Mouse (Mus musculus): ENCODE results near the gene Usp21. TPM values are rescaled to one million over a fixed set of nuclear protein-coding genes. Genes with fewer than 3 reads are reported as not detected.
A peak's percentile ranks its signal among the peaks of the same experiment; 100 is the strongest.
"Not testable (repeated sequence)": the region's sequence is repeated elsewhere in the genome, so short reads cannot be mapped to it uniquely, and the experiment has no call there.

Usp21 gene
- polyA plus RNA-seq, 1 experiment, result 47.8 TPM

GRCm38 (mm10) chr1:171248386-171249226 is 39.2 kb downstream of the Usp21 start:
- H3K27ac ChIP-seq (ENCODE audit: insufficient read depth, low read depth, low read length), result peak overlapping the region; percentile 15

DNA sequence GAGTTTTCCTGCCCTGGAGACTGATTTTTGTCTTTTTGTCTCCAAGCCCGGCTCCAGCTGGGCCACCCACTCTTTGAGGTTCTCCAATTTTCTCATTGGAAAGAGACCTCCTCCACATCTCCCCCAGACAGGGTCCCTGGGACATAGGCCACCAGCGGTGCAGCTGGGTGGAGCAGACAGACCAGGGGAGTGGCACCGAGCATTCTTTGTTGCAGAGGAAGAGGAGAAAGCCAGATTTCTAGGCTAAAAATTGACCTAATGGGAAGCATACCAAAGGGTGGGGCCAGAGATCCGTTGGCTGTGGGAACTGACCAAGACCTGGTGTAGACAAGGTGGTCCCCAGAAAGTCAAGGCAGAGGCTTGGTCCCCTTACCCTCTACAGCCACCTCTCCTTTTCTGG is 39.9 kb downstream of the Usp21 start:
- Histone ChIP-seq H3K4me3 (ENCODE audit: insufficient read depth, low read depth, low read length) (no peak overlapping the region; the same call in 1 of the 2 replicates), H3K36me3 (ENCODE audit: control insufficient read depth, insufficient read depth, low read length) (no peaks in the 10 kb centered on the region; the same call in 1 of the 2 replicates), H3K27me3 (replicated peaks; ENCODE audit: control insufficient read depth, insufficient read depth, low read length) (no peaks in the 10 kb centered on the region), H3K4me1 (ENCODE audit: control insufficient read depth, insufficient read depth, low read length) (peaks cover 6% of the 10 kb centered on the region; the same call in 1 of the 2 replicates), H3K27ac (ENCODE audit: insufficient read depth, low read depth, low read length) (peak overlapping the region; percentile 77)
- no peak for DNase-seq
- TF ChIP-seq POLR2A (IDR thresholded peaks at IDR 0.05; ENCODE audit: low read depth, low read length) (no peak), CTCF (conservative IDR thresholded peaks at IDR 0.05; ENCODE audit: insufficient read depth, insufficient read length, low read depth, low read length) (no peak)
- 13% methylated on average over 4 of the region's 4 CpGs for WGBS

More at GRCm38 (mm10) chr1:171248386-171249226, 39.2 kb downstream of the Usp21 start:
- no peak overlapping the region for H3K4me3 ChIP-seq (ENCODE audit: insufficient read depth, low read depth, low read length)
- TF ChIP-seq POLR2A (IDR thresholded peaks at IDR 0.05; ENCODE audit: low read depth, low read length), result no peak
- no peak for TF ChIP-seq CTCF (conservative IDR thresholded peaks at IDR 0.05; ENCODE audit: insufficient read depth, insufficient read length, low read depth, low read length)
- no peak for DNase-seq
- no peaks in the 10 kb centered on the region; the same call in 1 of the 2 replicates for H3K36me3 ChIP-seq (ENCODE audit: control insufficient read depth, insufficient read depth, low read length)
- WGBS, result 50% methylated on average over 3 of the region's 3 CpGs
- peaks cover 6% of the 10 kb centered on the region; the same call in 1 of the 2 replicates for H3K4me1 ChIP-seq (ENCODE audit: control insufficient read depth, insufficient read depth, low read length)
- no peaks in the 10 kb centered on the region for H3K27me3 ChIP-seq (replicated peaks; ENCODE audit: control insufficient read depth, insufficient read depth, low read length)

DNA sequence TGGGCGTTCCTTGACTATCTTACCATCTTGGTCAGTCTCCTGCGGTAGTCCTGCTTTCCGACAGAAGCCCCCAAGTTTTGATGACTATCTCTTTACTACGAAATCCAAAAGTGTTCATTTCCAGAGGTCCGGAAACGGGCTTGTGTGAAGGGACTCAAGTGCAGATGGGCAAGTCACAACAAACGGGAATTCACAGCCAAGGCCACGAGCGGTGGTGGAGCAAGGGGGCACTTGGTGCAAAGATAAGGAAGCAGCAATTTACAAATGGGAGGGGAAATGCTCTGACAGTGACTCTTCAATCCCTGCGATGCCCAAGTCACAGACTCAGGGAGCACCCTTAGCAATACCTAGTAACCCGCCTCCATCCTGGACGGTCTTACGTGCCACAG is 40.3 kb downstream of the Usp21 start:
- no peak for DNase-seq
- Histone ChIP-seq H3K27me3 (replicated peaks; ENCODE audit: control insufficient read depth, insufficient read depth, low read length) (no peaks in the 10 kb centered on the region), H3K4me1 (ENCODE audit: control insufficient read depth, insufficient read depth, low read length) (peaks cover 6% of the 10 kb centered on the region; the same call in 1 of the 2 replicates), H3K4me3 (ENCODE audit: insufficient read depth, low read depth, low read length) (peak overlapping the region; percentile 40), H3K27ac (ENCODE audit: insufficient read depth, low read depth, low read length) (peak overlapping the region; percentile 77), H3K36me3 (ENCODE audit: control insufficient read depth, insufficient read depth, low read length) (no peaks in the 10 kb centered on the region; the same call in 1 of the 2 replicates)
- WGBS, result 9% methylated on average over 13 of the region's 13 CpGs
- TF ChIP-seq POLR2A (IDR thresholded peaks at IDR 0.05; ENCODE audit: low read depth, low read length) (no peak), CTCF (conservative IDR thresholded peaks at IDR 0.05; ENCODE audit: insufficient read depth, insufficient read length, low read depth, low read length) (no peak)

GRCm38 (mm10) chr1:171246709-171247452 is 40.9 kb downstream of the Usp21 start:
- TF ChIP-seq POLR2A (IDR thresholded peaks at IDR 0.05; ENCODE audit: low read depth, low read length) (peak; percentile 82), CTCF (conservative IDR thresholded peaks at IDR 0.05; ENCODE audit: insufficient read depth, insufficient read length, low read depth, low read length) (peak; percentile 84)
- Histone ChIP-seq H3K4me1 (ENCODE audit: control insufficient read depth, insufficient read depth, low read length) (peaks cover 6% of the 10 kb centered on the region; the same call in 1 of the 2 replicates), H3K27me3 (replicated peaks; ENCODE audit: control insufficient read depth, insufficient read depth, low read length) (no peaks in the 10 kb centered on the region), H3K4me3 (ENCODE audit: insufficient read depth, low read depth, low read length) (peak overlapping the region; percentile 79), H3K27ac (ENCODE audit: insufficient read depth, low read depth, low read length) (peak overlapping the region; percentile 96), H3K36me3 (ENCODE audit: control insufficient read depth, insufficient read depth, low read length) (no peaks in the 10 kb centered on the region; the same call in 1 of the 2 replicates)
- DNase-seq, result peak; percentile 99
- WGBS, result under 1% methylated on average over 41 of the region's 41 CpGs

DNA sequence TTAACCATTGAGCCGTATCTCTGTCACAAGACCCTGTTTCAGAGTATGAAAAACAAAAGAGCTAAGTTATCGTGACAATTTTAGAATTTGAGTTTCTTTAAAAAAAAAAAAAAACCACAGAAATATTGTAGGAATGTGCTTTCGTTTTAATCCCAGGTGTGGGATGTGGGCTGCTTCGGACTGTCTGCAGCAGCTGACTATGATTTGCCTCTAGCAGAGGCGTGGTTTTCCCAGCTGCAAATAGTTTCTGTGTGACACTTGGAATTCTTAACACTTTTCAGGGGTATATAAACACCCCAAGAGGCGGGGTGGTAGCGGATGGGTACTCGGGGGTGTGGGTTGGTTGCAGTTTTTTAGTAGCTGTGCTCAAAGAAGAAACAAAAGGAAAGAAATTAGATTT is 42.4 kb downstream of the Usp21 start:
- H3K27ac ChIP-seq (ENCODE audit: insufficient read depth, low read depth, low read length), result no peak overlapping the region
- WGBS, result 79% methylated on average over 8 of the region's 8 CpGs
- no peak overlapping the region for H3K4me3 ChIP-seq (ENCODE audit: insufficient read depth, low read depth, low read length)
- H3K36me3 ChIP-seq (ENCODE audit: control insufficient read depth, insufficient read depth, low read length), result peaks cover 2% of the 10 kb centered on the region
- H3K4me1 ChIP-seq (ENCODE audit: control insufficient read depth, insufficient read depth, low read length), result peaks cover 6% of the 10 kb centered on the region; the same call in 1 of the 2 replicates
- TF ChIP-seq POLR2A (IDR thresholded peaks at IDR 0.05; ENCODE audit: low read depth, low read length) (no peak), CTCF (conservative IDR thresholded peaks at IDR 0.05; ENCODE audit: insufficient read depth, insufficient read length, low read depth, low read length) (no peak)
- DNase-seq, result no peak
- no peaks in the 10 kb centered on the region for H3K27me3 ChIP-seq (replicated peaks; ENCODE audit: control insufficient read depth, insufficient read depth, low read length)

DNA sequence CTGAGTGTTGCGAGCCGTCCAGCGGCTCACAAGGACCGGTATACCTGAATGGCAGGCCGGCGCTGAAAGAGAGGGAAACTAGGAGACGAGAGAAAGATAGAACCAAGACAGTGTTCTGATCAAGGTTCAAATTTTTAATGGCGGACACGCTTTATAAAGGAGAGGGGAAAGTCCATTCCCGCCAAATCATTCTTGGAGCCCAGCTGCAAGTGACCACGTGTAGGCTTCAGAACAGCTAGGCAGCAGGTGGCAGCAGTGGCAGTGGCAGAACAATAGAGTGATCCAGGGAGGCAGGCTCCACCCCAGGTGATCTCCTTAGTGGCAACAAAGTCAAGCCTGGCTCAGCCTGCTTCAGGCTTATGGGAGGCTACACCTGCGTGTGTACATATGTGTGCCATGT is 45.8 kb downstream of the Usp21 start:
- H3K27me3 ChIP-seq (replicated peaks; ENCODE audit: control insufficient read depth, insufficient read depth, low read length); H3K4me3 ChIP-seq (ENCODE audit: insufficient read depth, low read depth, low read length); H3K4me1 ChIP-seq (ENCODE audit: control insufficient read depth, insufficient read depth, low read length); H3K27ac ChIP-seq (ENCODE audit: insufficient read depth, low read depth, low read length): not testable (repeated sequence)
- DNase-seq, result peak; percentile 58
- WGBS, result 65% methylated on average over 12 of the region's 12 CpGs
- peaks cover 14% of the 10 kb centered on the region for H3K36me3 ChIP-seq (ENCODE audit: control insufficient read depth, insufficient read depth, low read length)
- 0 out of 2 replicates have a peak, but pooled peaks have one; percentile 19 for TF ChIP-seq CTCF (conservative IDR thresholded peaks at IDR 0.05; ENCODE audit: insufficient read depth, insufficient read length, low read depth, low read length)

Measured in kidney, adult 2 months (tissue).